Mouse (Mus musculus) heart, embryonic 15.5 days (tissue): ENCODE measurements around the gene Gkap1. TPM values are rescaled to one million over a fixed set of nuclear protein-coding genes. Genes with fewer than 3 reads are reported as not detected.
A peak's percentile ranks its signal among the peaks of the same experiment; 100 is the strongest.

ENCODE experiments used
- ATAC-seq: fragments of 200-750 bp; cut with Nextera tagmentation; replicated peaks from 2 replicates; pipeline ENCODE4 v1.8.0; 2017; ENCODE audit warnings: low read depth, moderate TSS enrichment; ENCODE audit not compliant: insufficient number of reproducible peaks, insufficient read depth, low FRiP score
- H3K27ac ChIP-seq: fragments of 300-500 bp; sonication (generic); 2 replicates; pipeline ENCODE4 v1.5.1; 2015; ENCODE audit warnings: mild to moderate bottlenecking, inconsistent platforms
- H3K27me3 ChIP-seq: fragments of 300-500 bp; sonication (generic); 2 replicates; pipeline ENCODE4 v1.6.1; 2015; ENCODE audit warnings: inconsistent platforms
- H3K36me3 ChIP-seq: fragments of 300-500 bp; sonication (generic); 2 replicates; pipeline ENCODE4 v1.6.1; 2015; ENCODE audit warnings: mild to moderate bottlenecking, inconsistent platforms
- H3K4me1 ChIP-seq: fragments of 300-500 bp; sonication (generic); replicated peaks from 2 replicates; pipeline ENCODE4 v1.6.1; 2015; ENCODE audit warnings: inconsistent platforms
- H3K4me2 ChIP-seq: fragments of 300-500 bp; sonication (generic); 2 replicates; pipeline ENCODE4 v1.6.1; 2015; ENCODE audit warnings: inconsistent platforms, mild to moderate bottlenecking, moderate library complexity
- H3K4me3 ChIP-seq: fragments of 300-500 bp; sonication (generic); 2 replicates; pipeline ENCODE4 v1.5.1; 2015; ENCODE audit warnings: mild to moderate bottlenecking, inconsistent platforms
- H3K9ac ChIP-seq: fragments of 300-500 bp; sonication (generic); 2 replicates; pipeline ENCODE4 v1.6.1; 2015; ENCODE audit warnings: mild to moderate bottlenecking, inconsistent platforms
- H3K9me3 ChIP-seq: fragments of 300-500 bp; sonication (generic); replicated peaks from 2 replicates; pipeline ENCODE4 v1.6.1; 2016; ENCODE audit warnings: inconsistent platforms
- WGBS: fragments of 180-500 bp; shearing (Covaris S2); methylation state at CpG from one replicate; pipeline ENCODE4 v1.1.7; 2015; ENCODE audit warnings: mixed read lengths; 5-methylcytosine and 5-hydroxymethylcytosine counted together
- polyA plus RNA-seq: library from polyadenylated mRNA; unstranded; fragments of >200 nt; fragmentation: Nextera tagmentation; extraction: Ambion mirVana; gene quantifications from 2 replicates; pipeline ENCODE4 v1.2.1, GENCODE M21; 2015

The Gkap1 gene
- polyA plus RNA-seq: 22.2 and 27.4 TPM in 2 replicates

DNA sequence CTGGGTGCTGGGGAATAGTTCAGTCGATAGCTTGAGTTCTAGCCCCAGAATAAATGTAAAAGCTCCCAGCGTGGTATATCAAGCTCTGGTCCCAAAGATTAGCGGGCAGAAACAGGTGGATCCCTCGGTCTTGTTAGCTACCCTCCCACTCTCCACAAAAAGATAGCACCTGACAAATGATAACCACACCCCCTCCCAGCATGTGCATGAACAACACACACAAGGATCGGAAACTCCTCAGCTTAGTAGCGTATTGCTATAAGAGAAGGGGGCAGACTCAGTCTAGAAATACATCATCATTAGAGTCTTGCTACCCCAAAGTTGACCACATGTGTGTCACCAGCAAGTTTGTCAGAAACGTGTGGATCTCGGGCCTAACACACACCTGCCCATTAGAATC lies at the start of gene Gkap1:
Gene Gkap1 (minus strand): TSS at position 101 of the 400 bp plus-strand sequence.
- H3K9ac ChIP-seq: peak within 1 kb of the TSS; percentile 85
- H3K4me1 ChIP-seq: peaks cover 18% of the 10 kb centered on the region
- H3K36me3 ChIP-seq: no peaks in the 10 kb centered on the region
- H3K9me3 ChIP-seq: no peaks in the 10 kb centered on the region
- peak within 1 kb of the TSS; percentile 78 for H3K4me2 ChIP-seq
- peak within 1 kb of the TSS; percentile 98 for H3K4me3 ChIP-seq
- ATAC-seq: no peak
- H3K27ac ChIP-seq: peak within 1 kb of the TSS; percentile 80
- WGBS: 74% methylated on average over 8 of the region's 8 CpGs
- H3K27me3 ChIP-seq: 0 out of 2 replicates have a peak, but pooled peaks cover 7% of the 10 kb centered on the region

- H3K4me2 ChIP-seq: no peak overlapping the region
- no peaks in the 10 kb centered on the region for H3K27me3 ChIP-seq
- no peak overlapping the region for H3K27ac ChIP-seq
- 70% methylated on average over 2 of the region's 2 CpGs for WGBS
- H3K4me3 ChIP-seq: no peak overlapping the region
- H3K9me3 ChIP-seq: no peaks in the 10 kb centered on the region
- no peak for ATAC-seq
- no peaks in the 10 kb centered on the region for H3K36me3 ChIP-seq
- no peaks in the 10 kb centered on the region for H3K4me1 ChIP-seq
- H3K9ac ChIP-seq: no peak overlapping the region
These were observed 42.3 kb upstream of the Gkap1 start for GRCm38 (mm10) chr13:58317768-58318167.

DNA sequence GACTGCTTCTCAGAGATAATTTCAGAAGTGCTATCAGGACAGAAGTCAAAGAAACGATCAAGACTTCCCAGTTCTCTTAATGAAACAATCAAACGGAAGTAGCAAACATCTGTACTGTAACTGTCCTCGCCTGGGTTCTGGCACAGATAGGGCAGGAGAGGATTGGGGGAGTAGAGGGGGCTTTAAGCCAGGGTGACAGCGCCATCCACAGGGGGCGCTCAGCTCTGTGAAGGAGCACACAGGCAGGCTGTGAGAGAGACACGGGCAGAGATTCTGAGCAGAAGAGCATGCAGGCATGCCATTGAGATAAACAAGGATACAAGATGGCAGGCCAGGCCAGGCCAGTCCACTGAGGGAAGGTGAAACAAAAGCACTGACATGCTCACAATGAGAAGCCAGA lies 39.5 kb upstream of the Gkap1 start:
- no peak overlapping the region for H3K4me3 ChIP-seq
- no peaks in the 10 kb centered on the region for H3K36me3 ChIP-seq
- no peaks in the 10 kb centered on the region for H3K9me3 ChIP-seq
- H3K4me1 ChIP-seq: no peaks in the 10 kb centered on the region
- no peak overlapping the region for H3K27ac ChIP-seq
- H3K9ac ChIP-seq: no peak overlapping the region
- no peak for ATAC-seq
- 43% methylated on average over 6 of the region's 6 CpGs for WGBS
- no peak overlapping the region for H3K4me2 ChIP-seq
- H3K27me3 ChIP-seq: no peaks in the 10 kb centered on the region

DNA sequence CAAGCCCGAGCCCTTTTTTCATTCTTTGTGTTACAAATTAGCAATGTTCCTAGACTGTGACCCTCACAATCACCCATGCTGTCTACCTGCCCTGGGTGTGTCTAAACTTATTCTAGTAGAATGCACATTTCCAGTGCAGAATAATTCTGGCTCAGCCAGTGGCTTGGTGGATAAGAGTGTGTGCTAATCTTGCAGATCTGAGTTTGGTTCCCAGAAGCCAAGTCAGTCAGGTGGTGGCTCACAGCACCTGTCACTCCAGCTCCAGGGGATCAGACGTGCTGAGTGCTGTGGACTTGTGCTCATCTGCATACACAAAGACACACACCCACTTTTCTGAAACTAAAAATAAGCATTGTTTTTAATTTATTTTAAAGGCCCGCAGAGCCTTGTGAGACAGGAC lies 38.3 kb upstream of the Gkap1 start:
- H3K27me3 ChIP-seq: no peaks in the 10 kb centered on the region

DNA sequence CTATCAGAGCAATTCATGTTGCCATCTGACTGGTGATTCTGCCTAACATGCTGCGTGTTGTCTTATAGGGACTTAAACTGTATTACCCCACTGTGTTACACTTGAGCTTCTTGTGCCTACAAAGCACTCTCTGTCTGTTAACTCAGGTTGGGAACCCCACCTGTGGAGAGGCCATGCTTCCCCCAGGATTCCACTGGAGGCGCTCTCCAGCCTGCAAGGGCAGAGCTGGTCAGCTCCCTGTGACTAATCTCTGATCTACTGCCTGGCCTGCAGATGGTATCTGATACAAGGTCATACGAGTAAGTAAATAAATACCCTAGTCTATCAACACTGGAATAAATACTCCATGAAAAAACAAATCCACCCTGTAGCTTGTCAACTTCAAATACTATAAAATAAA lies 35.9 kb upstream of the Gkap1 start:
- Histone ChIP-seq H3K9ac (no peak overlapping the region), H3K4me2 (no peak overlapping the region), H3K27ac (no peak overlapping the region), H3K9me3 (no peaks in the 10 kb centered on the region), H3K27me3 (no peaks in the 10 kb centered on the region), H3K4me3 (no peak overlapping the region), H3K4me1 (no peaks in the 10 kb centered on the region), H3K36me3 (no peaks in the 10 kb centered on the region)
- ATAC-seq: no peak
- 52% methylated on average over 3 of the region's 3 CpGs for WGBS

More for the DNA sequence above, 38.3 kb upstream of the Gkap1 start:
- Histone ChIP-seq H3K4me3 (no peak overlapping the region), H3K4me1 (no peaks in the 10 kb centered on the region), H3K9ac (no peak overlapping the region), H3K9me3 (no peaks in the 10 kb centered on the region), H3K36me3 (no peaks in the 10 kb centered on the region), H3K27ac (no peak overlapping the region), H3K4me2 (no peak overlapping the region)
- 72% methylated on average over 3 of the region's 3 CpGs for WGBS
- ATAC-seq: no peak

DNA sequence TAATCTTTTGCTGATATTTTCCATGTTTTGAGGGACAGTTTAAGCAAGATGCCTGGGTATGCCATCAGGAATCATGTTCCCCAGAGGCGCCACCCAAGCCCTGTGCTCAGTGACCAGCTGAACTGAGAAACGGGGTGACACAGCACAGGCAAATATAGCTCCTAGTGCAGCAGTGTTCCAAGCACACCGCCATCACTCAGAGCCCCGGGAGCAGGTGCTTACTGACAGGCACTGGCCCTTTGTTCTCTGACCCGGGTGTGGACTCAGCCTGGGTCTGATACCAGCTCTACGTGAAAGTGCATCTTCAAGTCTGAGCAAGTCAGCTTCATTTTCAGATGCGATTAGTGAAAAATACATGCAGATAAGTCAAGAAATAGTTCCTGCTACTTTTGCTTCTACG lies 34.0 kb upstream of the Gkap1 start:
- 56% methylated on average over 8 of the region's 8 CpGs for WGBS
- Histone ChIP-seq H3K27ac (no peak overlapping the region), H3K9ac (no peak overlapping the region), H3K9me3 (no peaks in the 10 kb centered on the region), H3K4me3 (no peak overlapping the region), H3K36me3 (no peaks in the 10 kb centered on the region), H3K4me1 (no peaks in the 10 kb centered on the region), H3K4me2 (no peak overlapping the region), H3K27me3 (no peaks in the 10 kb centered on the region)
- ATAC-seq: no peak

GRCm38 (mm10) chr13:58307453-58307852 lies 32.0 kb upstream of the Gkap1 start:
- WGBS: 85% methylated on average over 5 of the region's 5 CpGs
- no peaks in the 10 kb centered on the region for H3K4me1 ChIP-seq
- H3K27me3 ChIP-seq: no peaks in the 10 kb centered on the region
- no peak overlapping the region for H3K4me3 ChIP-seq
- no peak overlapping the region for H3K9ac ChIP-seq
- H3K4me2 ChIP-seq: no peak overlapping the region
- H3K36me3 ChIP-seq: no peaks in the 10 kb centered on the region
- H3K27ac ChIP-seq: no peak overlapping the region
- no peaks in the 10 kb centered on the region for H3K9me3 ChIP-seq
- ATAC-seq: no peak

- no peak overlapping the region for H3K9ac ChIP-seq
- ATAC-seq: no peak
- H3K4me2 ChIP-seq: no peak overlapping the region
- H3K36me3 ChIP-seq: no peaks in the 10 kb centered on the region
- 86% methylated on average over 2 of the region's 2 CpGs for WGBS
- H3K9me3 ChIP-seq: no peaks in the 10 kb centered on the region
- H3K4me3 ChIP-seq: no peak overlapping the region
- no peaks in the 10 kb centered on the region for H3K27me3 ChIP-seq
- no peak overlapping the region for H3K27ac ChIP-seq
- no peaks in the 10 kb centered on the region for H3K4me1 ChIP-seq
These were observed 29.7 kb upstream of the Gkap1 start for GRCm38 (mm10) chr13:58305230-58305629.

DNA sequence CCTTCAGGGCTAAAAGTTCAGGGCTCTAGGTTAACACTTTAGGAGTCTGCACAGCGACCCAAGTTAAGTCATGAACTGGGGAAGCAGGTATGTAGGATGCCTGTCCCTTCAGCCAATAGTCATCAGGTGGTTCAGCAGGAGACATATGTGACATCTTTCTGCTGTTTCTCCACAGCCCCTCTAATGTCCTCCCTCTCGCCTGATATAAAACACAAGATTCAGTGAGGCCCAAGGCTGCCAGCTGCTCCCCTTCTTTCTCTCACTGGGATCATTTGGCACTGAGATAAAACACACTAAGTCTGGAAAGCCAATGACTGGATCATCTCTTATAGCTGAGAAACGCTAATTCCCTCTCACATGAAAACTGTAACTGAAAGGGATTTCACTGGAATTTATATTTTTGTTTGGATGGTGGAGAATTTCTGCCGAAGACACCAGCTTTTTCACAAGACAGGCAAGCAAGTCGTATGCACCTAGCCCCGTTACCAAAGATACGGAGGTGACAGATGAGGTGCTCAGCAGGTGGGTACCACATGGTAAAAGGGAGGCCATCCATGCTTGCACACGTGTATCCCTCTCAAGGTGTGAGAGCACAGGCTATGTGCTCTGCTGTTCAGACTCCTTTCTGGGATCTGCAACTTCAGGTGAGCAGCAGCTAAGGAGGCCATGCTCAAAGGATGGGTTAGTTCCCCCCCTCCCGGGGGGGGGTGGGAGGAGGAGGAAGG lies 27.1 kb upstream of the Gkap1 start:
- H3K9ac ChIP-seq: no peak overlapping the region
- ATAC-seq: no peak
- no peaks in the 10 kb centered on the region for H3K4me1 ChIP-seq
- 67% methylated on average over 9 of the region's 9 CpGs for WGBS
- H3K4me2 ChIP-seq: no peak overlapping the region
- H3K9me3 ChIP-seq: no peaks in the 10 kb centered on the region
- H3K36me3 ChIP-seq: no peaks in the 10 kb centered on the region
- H3K4me3 ChIP-seq: no peak overlapping the region
- H3K27me3 ChIP-seq: no peaks in the 10 kb centered on the region
- no peak overlapping the region for H3K27ac ChIP-seq

DNA sequence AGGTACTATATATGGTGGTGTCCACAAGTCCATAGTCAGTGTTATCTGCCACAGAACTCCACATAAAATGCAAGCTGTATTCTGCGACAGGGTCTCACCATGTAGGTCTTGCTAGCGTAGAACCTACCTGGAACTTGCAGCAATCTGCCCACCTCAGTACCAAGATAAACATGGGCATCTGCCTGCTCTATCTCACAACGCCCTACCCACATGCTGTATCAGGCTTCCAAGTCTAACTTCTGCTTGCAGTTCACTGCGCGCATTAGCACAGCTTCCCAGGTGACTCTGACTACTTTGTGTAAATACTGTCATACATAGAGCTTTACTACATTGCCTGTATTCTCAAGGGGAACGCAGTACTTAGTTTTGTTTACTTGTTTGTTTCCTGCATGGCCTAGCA lies 26.5 kb upstream of the Gkap1 start:
- Histone ChIP-seq H3K4me1 (no peaks in the 10 kb centered on the region), H3K9me3 (no peaks in the 10 kb centered on the region), H3K4me2 (no peak overlapping the region), H3K27me3 (no peaks in the 10 kb centered on the region), H3K27ac (no peak overlapping the region), H3K9ac (no peak overlapping the region), H3K4me3 (no peak overlapping the region), H3K36me3 (no peaks in the 10 kb centered on the region)
- ATAC-seq: no peak
- WGBS: 86% methylated on average over 6 of the region's 6 CpGs

GRCm38 (mm10) chr13:58298756-58299155 lies 23.3 kb upstream of the Gkap1 start:
- Histone ChIP-seq H3K4me2 (no peak overlapping the region), H3K9me3 (no peaks in the 10 kb centered on the region), H3K36me3 (no peaks in the 10 kb centered on the region), H3K4me1 (no peaks in the 10 kb centered on the region), H3K27me3 (no peaks in the 10 kb centered on the region), H3K9ac (no peak overlapping the region), H3K4me3 (no peak overlapping the region), H3K27ac (no peak overlapping the region)
- no peak for ATAC-seq
- 78% methylated on average over 3 of the region's 3 CpGs for WGBS

DNA sequence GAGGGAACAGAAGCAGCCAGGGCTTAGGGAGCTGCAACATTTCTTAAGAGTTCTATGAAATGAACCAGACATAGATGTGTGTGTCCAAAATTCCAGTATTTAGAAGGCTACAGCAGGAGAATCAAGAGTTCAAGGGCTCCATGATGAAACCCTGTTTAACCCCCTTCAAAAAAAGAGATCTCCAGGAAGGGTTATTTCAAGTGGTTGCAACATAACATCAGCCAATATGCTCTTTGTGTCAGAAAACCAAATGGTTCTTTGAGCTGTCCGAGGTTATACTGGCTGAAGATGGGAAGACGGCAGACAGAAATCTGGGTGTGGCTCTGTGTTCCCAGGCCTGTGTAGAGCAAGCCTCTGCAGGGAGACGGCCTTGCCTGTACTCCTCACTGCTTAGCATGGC lies 20.1 kb upstream of the Gkap1 start:
- H3K9ac ChIP-seq: no peak overlapping the region
- WGBS: 66% methylated on average over 3 of the region's 3 CpGs
- no peak overlapping the region for H3K4me2 ChIP-seq
- ATAC-seq: no peak
- 0 out of 2 replicates have a peak, but pooled peaks cover 3% of the 10 kb centered on the region for H3K27me3 ChIP-seq
- no peak overlapping the region for H3K4me3 ChIP-seq
- H3K36me3 ChIP-seq: no peaks in the 10 kb centered on the region
- H3K9me3 ChIP-seq: no peaks in the 10 kb centered on the region
- H3K4me1 ChIP-seq: no peaks in the 10 kb centered on the region
- no peak overlapping the region for H3K27ac ChIP-seq
